Mouse (Mus musculus) cerebellum, postnatal 10 days (tissue): ENCODE data around the gene Srrm4.

Experiments
- DNase-seq, 2 experiments: peaks; one replicate each; pipeline ENCODE4 v3.0.0; 2021; ENCODE audit warnings: mixed read lengths in 2 of 2

Gene Srrm4

DNA sequence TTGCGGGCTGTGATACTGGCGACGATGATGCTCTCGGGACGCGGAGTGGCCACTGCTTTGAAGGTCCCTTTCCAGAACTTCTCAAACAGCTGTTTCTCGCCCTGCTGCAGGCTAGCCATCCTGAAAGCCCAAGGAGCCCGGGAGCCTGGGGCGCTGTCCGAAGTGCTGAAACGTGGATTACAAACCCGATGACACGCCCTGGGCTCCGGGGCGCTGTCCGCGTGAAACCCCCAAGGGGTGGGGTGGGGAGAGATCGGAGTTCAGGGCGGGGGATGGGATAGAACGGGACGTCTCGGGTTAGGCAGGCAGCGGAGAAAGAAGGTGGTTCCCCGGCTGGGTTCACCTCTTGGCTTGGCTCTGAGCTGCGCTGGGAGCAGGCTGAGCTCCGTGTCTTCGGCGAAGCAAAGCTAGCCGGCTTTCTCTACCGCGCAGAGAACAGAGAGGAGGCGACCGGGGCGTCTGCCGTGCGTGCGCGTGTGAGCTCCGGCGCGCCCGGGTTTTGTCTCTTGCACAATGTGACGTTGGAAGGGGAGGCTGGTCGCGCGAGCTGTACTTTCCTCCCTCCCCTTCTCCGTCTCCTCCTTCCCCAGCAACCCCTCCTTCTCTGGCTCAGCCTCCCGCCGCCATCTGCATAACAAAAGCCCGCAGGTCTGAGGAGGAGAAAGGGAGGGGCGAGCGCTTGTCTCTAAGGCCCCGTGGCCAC lies at the start of gene Srrm4:
TSS of gene Srrm4 (minus strand) at position 472 of the 703 bp plus-strand sequence.
- DNase-seq, result peak; percentile 94 to 96

DNA sequence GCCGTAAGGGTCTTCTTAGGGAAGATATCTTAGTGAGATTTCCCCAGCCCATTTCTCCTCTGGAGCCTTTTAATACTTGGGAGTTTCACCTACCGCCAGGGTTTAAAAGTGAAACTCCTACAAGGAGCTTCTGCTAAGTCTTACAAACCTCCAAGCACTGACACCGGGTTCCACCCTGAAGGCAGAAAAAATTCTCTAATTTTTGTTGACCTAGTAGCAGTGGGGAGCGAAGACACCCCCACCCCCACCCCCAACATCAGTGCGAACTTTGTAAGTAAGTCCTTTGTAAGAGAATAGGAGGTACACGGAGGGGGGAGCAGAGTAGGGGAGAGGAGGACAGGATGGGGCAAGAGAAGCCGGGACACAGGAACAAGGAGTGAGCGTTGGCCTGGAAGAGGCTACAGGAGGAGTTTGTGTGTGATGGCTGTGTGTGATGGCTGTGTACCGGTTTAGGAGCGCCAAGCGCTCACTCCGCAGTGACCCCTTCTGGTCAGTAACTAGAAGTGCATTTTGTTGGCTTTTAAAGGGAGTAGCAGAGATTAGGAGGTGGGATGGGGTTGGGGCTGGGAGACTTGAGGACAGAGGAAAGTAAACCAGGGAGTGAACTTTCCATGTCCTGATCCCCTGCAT lies 1.3 kb upstream of the Srrm4 start:
- peak; percentile 81 to 83 for DNase-seq

DNA sequence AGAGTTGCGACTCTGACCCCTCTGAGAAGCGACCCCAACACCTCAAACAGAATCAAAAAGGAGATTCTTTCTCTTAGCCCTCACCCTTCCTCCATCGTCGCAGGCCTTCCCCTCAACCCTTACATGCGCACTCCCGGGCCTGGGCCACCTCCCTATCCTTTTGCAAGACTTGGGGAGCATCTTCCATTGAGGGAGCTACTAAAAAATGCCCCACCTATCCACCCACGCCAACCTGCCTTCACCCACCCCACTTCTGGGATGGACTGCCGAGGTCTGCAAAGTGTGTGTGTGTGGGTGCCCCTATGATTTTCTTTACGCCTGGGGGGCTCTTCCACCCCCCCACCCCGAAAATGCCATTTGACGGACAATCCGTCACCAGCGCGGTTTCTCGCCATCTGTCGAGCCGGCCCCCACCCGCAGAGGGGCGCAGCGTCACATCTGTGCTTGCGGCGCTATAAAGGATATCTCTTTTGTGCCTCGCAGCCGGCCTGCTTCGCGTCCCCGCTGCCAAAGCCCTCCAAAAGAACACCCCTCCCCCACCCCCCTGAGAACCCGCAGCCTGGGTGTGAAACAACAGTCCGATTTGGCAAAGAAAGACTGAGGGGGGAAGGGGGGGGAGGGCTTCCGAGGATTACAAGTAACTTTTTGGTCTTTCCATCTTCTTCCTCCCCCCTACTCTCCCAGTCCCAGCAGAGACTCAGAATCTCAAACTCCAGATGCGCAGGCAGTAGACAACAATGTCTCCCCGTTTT lies 608 bp upstream of the Srrm4 start:
- DNase-seq, result peak; percentile 85 to 90

DNA sequence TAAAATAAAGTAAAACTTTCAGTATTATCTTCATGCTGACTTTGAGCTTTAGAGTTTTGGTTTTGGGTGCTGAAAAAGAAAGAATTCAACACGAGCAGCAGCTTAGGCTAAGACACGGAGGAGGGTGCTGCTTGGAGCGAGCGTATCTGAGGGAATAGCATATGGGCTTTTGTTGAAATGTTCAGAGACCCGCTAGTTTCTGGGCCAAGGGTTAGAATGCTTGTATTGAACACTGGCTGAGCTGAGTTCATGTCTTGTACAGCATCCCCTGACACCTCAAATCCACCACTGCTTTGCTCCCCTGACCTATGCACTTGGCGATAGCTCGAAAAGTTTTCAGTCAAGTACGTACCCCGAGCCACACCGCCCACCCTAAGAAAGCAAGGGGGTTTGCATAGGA lies 919 bp downstream of the Srrm4 start:
- no peak for DNase-seq

DNA sequence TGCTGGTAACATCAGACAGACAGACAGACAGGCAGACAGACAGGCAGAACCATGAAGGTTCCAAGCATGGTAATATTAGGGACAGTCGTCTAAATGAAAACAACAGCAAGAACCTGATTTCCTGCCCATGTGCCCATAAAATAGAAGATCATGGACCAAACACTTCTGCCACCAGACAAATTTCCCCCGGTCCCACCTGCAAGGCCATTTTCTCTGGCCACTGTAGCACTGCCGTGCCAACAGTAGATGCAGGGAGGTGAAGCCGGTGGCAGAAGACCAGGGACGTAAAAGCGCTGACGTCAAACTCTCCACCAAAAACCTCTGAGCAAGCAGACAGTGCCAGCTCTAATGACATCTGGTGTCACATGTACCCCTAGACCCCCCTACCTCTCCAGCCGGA lies 2.0 kb downstream of the Srrm4 start:
- DNase-seq, result peak; percentile 68 to 69

DNA sequence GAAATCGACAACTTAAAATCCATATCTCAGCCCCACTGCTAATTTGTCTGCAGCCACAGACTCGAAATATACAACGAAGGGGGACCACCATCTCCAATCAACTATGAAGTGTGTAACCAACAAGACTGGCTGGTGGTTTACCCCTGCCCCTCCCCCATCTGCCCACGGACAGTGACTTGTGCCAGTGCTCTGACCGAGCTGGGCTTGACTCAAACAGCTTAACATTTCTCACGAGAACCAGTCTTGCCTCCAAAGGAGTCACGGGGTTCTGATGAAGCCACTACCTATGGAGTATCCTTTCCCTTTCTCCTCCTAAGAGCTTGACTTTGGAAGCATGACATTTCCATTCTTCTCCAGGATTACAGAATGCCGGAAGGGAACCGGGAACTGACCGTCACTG lies 2.8 kb downstream of the Srrm4 start:
- DNase-seq, result peak; percentile 87 to 88

DNA sequence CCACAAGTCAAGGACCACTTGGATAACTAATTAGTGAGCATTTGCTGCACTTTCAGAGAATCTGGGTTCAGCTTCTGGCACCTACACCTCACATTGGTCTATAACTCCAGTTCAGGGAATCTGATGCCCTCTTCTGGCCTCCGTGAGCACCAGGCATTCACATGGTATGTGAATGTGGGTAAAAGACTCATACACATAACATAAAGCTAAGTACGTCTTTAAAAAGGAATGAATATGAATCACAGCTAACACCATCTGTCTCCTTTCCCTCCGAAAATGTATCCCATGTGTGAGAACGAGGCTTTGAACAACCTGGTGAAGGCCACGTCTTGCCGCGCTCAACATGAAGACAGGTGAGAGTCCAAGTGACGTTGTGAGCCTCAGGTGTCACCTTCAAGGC lies 12.1 kb downstream of the Srrm4 start:
- no peak for DNase-seq

DNA sequence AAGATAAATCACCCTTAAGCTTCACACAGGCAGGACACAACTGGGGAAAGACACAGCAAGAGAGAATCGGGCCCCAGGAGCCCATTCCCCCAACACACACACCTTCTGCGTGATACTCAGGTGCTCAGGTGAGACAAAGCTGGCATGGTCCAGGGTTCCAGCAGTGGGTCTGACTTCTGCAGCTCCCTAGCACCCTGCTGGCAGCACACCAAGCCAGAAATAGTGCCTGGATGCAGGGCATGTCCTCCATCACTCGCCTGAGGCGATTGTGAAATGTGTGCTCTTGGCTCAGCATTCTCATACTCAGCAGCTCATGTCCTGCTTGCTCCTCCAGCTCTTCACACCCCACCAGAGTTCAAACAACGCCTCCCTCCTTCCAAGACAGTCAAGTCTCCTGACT lies 14.5 kb downstream of the Srrm4 start:
- peak in 1 of 2 experiments; percentile 67 for DNase-seq

DNA sequence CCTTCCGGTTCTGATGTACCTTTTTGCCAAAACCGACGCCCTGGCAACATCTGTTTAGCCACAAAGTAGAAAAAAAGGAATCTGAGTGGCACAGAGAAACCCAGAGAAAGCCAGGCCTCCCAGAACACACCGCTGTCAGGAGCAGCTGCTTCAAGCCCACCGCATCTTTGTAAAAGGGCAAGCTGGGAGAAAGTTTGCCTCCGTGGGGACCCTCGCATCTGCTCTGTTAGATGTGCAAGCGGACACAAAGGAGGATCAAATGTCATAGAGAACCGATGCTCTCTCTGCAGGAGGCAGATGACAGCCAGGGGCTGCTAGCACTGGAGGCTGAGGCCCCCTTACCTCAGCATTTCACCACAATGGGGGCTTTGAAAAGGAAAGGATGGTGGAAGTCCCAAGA lies 18.3 kb downstream of the Srrm4 start:
- DNase-seq, result no peak

DNA sequence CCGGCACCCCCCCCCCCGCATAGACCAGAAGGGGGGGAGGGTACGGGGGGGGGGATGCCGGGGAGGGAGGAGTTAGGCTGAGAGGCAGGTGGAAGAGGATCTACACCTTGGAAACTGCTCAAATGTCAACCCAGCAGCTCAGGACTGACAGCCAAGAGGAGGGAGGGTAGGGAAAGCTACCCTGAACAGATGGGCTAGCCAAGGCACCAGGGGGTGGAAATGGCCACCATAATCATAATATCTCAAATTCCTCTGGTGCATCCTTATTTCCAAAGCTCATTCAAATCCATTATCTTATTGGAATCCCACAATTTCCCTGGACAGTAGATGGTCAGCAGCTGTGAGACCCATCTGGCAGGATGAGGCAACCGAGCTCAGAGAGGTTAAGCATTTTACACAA lies 19.7 kb downstream of the Srrm4 start:
- DNase-seq, result peak; percentile 79 to 85

DNA sequence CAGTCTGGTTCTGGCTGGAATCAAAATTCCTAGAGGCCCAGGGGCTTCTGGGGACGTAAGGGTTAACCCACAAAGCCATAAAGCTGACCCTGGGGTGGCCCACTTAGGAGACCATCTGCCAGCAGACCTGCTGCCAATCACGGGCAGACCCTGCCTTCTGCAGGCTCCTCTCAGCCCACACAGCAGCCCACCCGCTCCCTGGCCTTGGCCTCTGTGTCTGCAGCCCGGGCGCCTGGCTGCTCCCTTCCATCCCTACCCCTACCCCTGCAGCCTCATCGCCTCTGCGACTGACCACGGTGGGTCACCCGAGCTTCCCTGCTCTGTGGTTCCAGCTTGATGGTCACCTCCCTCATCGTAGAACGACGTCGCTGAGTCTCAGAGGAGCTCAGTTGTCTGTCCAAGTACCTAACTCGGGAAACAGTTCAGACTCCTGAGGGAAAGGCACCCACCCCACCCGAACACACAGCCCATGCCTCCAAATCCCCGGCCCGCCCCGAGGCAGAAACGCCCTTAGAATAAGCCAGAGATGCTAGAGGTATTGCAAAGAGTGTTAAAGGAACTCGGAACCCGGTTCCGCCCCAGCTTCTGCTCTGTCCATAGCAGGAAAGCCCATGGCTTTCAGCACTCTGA lies 20.3 kb downstream of the Srrm4 start:
- peak; percentile 91 to 96 for DNase-seq

DNA sequence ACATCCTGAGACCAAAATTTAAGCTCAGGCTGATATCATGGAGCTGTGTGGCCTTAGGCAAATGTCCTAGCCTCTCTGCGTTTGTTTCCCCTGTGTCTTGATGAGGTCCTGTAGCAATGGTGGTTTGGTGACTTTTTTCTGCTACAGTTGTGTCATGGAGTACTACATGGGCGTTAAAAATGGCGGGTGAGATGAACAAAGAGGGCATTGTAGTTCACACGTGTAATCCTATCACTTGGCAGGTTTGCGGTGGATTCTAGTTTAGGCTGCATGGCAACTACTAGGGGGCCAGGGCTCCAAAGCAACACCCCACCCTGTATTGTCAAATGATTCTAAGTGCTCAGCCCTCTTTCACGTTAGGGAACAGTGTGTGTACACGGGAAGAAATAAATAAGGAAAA lies 21.1 kb downstream of the Srrm4 start:
- no peak for DNase-seq

DNA sequence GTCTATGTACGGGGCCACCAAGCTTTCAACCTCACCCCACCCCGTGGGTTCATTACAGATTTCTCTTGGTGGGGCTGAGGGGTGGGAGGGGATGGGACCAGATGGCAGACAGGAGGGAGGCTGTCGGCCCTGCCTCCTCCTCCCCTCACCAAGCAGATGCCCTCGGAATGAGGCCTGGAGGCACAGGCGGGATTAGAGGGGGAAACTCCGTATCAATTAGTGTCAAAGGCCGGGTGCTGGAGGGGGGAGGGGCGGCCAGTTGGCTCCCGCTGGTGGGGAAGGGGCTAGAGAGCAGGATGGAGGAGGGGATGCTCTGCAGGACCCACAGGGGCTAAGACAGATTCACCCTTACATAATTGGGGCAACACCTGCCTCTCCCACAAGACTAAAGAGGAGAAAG lies 22.0 kb downstream of the Srrm4 start:
- DNase-seq, result peak; percentile 90 to 95

DNA sequence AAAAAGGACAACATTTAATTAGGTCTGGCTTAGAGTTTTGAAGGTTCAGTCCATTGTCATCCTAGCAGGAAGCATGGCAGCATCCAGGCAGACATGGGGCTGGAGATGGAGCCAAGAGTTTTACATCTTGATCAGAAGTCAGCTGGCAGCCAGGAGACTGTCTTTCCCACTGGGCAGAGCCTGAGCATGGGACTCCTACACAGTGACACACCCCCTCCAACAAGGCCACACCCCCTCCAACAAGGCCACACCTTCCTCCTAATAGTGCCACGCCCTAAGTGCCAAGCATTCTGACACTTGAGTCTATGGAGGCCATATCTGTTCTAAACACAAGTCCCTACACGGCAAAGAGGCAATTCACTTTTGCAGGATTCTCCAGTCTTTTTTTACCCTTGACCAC lies 23.6 kb downstream of the Srrm4 start:
- peak; percentile 62 to 64 for DNase-seq

DNA sequence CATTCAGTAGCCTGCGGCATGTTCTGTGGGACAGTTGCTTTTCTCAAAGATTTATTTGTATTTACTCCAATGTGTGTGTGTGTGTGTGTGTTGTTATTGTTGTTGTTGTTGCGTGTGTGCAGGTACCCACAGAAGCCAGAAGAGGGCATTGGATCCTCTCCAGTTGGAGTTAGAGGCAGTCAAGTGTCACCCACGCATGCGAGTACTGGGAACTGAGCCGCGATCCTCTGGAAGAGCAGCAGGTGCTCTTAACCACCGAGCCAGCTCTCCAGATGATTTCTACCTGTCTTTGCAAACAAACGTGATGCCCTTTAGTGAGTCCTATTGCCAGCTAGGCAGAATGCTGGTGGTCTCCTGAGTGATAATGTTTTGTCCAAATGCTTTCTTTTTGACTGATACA lies 24.3 kb downstream of the Srrm4 start:
- peak in 1 of 2 experiments; percentile 52 for DNase-seq

DNA sequence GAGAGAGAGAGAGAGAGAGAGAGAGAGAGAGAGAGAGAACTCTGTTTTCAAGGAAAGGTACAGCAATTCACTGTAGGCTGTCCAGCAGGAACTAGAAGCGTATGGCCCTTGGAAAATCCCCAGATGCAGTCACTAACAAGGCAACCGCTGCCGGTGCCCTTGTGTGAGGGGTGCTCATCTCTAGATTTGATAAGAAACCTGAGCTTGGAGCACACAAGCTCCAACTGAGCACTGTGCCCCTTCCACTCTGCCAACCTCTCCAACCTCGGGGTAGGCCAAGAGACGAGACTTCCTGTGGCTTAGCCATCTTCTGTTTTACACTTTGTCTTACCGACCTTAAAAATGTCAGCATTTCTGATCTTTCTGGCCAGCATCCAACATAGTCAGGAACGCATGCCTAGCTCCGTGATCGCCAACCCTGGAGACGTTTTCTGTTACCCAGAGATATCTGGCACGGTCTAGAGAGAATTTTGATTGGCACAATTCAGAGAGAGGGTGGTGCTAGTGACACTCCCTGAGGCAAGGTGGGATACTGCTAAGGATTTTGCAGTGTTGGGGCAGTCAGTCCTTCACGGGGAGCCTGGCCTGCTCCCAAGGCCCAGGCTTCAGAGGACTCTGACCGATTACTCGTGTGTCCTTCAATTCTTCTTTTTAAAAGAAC lies 25.1 kb downstream of the Srrm4 start:
- peak; percentile 59 to 67 for DNase-seq

DNA sequence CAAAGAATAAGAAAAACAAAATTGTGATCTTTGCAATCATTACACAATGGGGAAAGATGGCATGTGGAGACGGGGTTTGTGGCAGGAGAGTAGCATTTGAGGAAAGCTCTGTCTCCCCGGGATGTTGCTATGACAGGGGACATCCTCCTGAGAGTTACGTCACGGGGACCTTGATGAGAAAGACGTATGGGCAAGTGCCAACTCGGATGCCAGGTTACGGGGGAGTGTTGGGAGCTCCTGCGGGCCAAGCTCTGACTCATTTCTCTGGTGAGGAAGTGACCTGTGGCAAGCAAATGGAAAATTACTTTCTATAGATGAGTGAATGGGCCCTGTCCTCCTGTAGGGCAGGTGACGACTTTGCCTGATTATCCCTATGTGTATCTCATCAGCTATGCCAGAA lies 26.0 kb downstream of the Srrm4 start:
- DNase-seq, result peak; percentile 71 to 76

DNA sequence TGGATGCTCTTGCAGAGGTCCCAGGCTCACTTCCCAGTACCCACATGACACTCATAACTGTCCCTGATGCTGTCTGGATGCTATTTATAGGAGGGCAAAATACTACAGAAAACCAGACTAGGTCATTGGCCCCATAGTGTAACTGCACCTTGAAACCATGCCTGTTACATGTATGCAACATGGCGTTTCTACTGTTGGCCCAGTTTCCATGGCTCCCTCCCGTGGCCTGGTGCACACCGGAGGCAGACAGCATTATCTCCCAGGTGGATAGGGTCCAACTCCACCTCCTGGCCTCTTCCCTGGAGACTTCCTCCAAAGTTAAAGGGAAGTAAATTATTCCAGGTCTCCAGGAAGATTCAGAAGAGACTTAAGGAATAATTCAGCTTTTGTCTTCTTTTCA lies 27.2 kb downstream of the Srrm4 start:
- peak in 1 of 2 experiments; percentile 49 for DNase-seq

DNA sequence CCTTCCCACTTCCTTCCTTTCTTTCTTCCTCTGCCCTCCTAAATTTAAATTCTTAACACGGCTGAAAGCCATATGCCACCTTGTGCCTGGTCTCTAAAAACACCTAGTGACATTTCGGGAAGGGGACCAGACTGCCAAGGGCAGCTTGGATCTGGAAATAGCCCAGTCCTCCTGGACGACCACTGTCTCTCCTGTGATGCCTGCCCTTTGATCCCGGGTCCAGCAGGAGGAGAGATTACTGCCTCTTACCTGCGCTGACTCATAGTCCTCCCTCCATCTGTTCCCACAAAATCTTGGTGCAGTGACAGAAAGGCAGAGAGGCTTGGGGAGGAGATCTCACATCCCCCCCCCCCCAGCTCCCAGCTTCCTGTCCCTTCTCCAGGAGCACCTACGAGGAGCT lies 27.9 kb downstream of the Srrm4 start:
- peak; percentile 69 to 77 for DNase-seq

DNA sequence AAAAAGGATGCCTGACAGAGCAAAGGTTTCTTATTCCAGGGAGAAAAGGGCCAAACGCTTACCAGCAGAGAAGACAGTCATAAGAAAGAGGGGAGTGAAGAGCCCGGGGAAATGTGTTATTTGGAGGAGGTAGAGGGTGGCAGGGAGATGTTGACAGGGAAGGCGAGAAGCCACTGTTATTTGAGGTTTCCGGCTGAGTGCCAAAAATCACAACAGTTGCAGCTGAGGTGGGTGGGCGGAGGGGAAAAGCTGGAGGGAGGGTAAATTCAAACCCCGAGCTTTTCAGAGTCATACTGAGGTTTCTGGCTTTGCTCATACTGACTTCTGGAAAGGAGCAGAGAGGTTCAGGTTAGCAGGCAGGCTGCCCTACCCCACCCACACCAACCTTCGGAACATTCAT lies 32.5 kb downstream of the Srrm4 start:
- no peak for DNase-seq

DNA sequence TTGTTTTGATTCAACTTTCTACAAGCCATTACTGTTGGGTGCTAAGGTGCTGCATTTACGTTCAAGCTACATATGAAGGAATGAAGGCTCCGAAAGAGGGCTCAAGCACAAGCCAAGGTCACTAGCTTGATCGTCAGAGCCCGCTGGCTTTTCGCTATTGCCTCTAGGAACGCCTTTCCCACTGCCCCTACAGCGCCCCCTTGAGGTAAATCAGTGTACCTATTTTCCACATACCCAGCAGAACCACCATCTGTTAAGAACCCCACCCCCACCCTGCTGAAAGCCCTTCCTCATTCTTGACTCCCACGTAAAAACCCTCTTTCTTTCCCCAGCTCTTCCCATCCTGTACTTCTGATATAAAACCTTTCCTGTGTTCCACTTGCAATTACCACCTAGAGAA lies 35.0 kb downstream of the Srrm4 start:
- peak; percentile 62 to 74 for DNase-seq

DNA sequence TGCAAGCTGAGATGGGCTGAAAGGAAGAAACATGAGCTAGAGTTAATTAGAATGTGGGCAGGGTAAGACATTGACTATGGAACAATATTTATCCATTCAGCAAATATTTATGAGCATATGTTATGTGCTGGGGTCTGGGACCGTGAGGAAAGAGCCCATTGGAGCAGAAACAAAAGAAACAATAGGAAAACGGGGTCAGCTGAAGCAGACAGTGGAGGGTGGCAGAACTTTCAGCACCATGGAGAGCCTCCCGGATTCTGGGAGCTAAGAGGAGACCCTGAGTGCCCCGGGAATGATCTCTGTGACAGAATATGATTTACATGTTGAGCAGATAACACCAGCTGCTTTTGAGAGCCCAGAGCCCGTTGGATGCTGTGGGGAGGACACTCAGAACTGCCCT lies 37.7 kb downstream of the Srrm4 start:
- no peak for DNase-seq

DNA sequence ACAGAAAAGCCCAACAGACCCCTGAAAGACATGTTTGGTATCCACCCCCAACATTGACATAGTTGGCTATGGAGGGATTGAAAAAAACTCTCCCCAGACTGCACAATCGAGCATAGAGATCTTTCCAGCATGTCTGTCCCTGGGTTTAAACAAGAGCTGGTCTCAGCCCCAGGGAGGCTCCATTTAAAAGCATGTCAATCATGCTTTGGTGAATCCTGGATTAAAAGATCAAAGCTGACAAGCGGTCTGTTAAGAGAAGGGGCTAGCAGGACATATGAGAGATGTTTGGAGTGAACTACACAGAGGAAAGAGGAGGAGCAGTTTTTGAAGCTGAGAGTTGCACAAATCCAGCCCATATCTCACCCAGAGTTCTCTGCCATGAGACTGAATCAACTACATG lies 38.5 kb downstream of the Srrm4 start:
- no peak for DNase-seq
